Mouse (Mus musculus) neural tube, embryonic 14.5 days (tissue): Measurements from ENCODE around the gene Corin. TPM values are rescaled to one million over a fixed set of nuclear protein-coding genes. Genes with fewer than 3 reads are reported as not detected.

Experiments
- ATAC-seq: fragments of 200-750 bp; cut with Nextera tagmentation; 2 replicates; pipeline ENCODE4 v1.8.0; 2017; ENCODE audit warnings: low read depth, mild to moderate bottlenecking, moderate TSS enrichment, moderate library complexity
- H3K27ac ChIP-seq: fragments of 300-500 bp; sonication (generic); 2 replicates; pipeline ENCODE4 v1.5.1; 2014; ENCODE audit warnings: low read depth, mild to moderate bottlenecking, control low read depth, low read length, moderate library complexity, mixed read lengths
- H3K27me3 ChIP-seq: fragments of 300-500 bp; sonication (generic); 2 replicates; pipeline ENCODE4 v1.6.1; 2014; ENCODE audit warnings: low read length; ENCODE audit not compliant: control insufficient read depth, insufficient read depth
- H3K36me3 ChIP-seq: fragments of 300-500 bp; sonication (generic); 2 replicates; pipeline ENCODE4 v1.6.1; 2014; ENCODE audit warnings: low read length, mixed read lengths; ENCODE audit not compliant: control insufficient read depth, insufficient read depth
- H3K4me1 ChIP-seq: fragments of 300-500 bp; sonication (generic); 2 replicates; pipeline ENCODE4 v1.6.1; 2014; ENCODE audit warnings: low read length; ENCODE audit not compliant: control insufficient read depth, insufficient read depth
- H3K4me2 ChIP-seq: fragments of 300-500 bp; sonication (generic); 2 replicates; pipeline ENCODE4 v1.6.1; 2014; ENCODE audit warnings: mild to moderate bottlenecking, low read depth, low read length, control low read depth
- H3K4me3 ChIP-seq: fragments of 300-500 bp; sonication (generic); 2 replicates; pipeline ENCODE4 v1.5.1; 2014; ENCODE audit warnings: low read depth, low read length, control low read depth, mixed read lengths
- H3K9ac ChIP-seq: fragments of 300-500 bp; sonication (generic); replicated peaks from 2 replicates; pipeline ENCODE4 v1.6.1; 2014; ENCODE audit warnings: low read depth, mild to moderate bottlenecking, control low read depth, low read length, mixed read lengths
- H3K9me3 ChIP-seq: fragments of 300-500 bp; sonication (generic); 2 replicates; pipeline ENCODE4 v1.6.1; 2016; ENCODE audit warnings: low read length; ENCODE audit not compliant: control insufficient read depth
- WGBS: fragments of 180-500 bp; shearing (Covaris S2); extraction: QIAGEN DNeasy Blood & Tissue Kit; methylation state at CpG from one replicate; pipeline ENCODE4 v1.1.7; 2014; 5-methylcytosine and 5-hydroxymethylcytosine counted together
- polyA plus RNA-seq: library from polyadenylated mRNA; unstranded; fragments of >200 nt; fragmentation: Nextera tagmentation; extraction: Ambion mirVana; gene quantifications from 2 replicates; pipeline ENCODE4 v1.2.1, GENCODE M21; 2014

The Corin gene
- polyA plus RNA-seq, 1 experiment from 2014 or later = 1.2 TPM

DNA sequence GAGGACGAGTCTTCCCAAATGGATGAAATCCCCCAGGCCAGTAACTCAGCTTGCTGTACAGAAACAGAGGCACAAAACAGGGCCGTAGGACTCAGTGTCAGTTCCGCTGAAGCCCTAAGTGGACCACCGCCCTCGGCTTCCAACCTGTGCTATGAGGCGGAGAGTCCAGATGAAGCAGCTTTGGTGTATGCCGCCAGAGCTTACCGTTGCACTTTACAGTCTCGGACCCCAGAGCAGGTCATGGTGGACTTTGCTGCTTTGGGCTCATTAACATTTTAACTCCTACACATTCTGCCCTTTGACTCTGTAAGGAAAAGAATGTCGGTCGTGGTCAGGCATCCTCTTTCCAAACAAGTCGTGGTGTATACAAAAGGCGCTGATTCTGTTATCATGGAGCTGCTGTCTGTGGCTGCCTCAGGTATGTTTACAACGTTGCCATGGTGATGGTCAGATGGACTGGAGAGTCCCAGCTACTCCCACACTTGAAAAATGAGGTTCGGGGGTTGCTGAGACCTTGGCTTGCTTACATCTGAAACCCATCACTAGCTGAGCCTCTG, 240.0 kb downstream of the Corin start:
- H3K9me3 ChIP-seq = no peaks in the 10 kb centered on the region
- no peak overlapping the region for H3K27ac ChIP-seq
- ATAC-seq = no peak
- H3K36me3 ChIP-seq = no peaks in the 10 kb centered on the region
- no peak overlapping the region for H3K4me2 ChIP-seq
- H3K9ac ChIP-seq = no peak overlapping the region
- H3K4me3 ChIP-seq = no peak overlapping the region
- WGBS = 76% methylated on average over 15 of the region's 15 CpGs
- H3K27me3 ChIP-seq = no peaks in the 10 kb centered on the region
- no peaks in the 10 kb centered on the region for H3K4me1 ChIP-seq

DNA sequence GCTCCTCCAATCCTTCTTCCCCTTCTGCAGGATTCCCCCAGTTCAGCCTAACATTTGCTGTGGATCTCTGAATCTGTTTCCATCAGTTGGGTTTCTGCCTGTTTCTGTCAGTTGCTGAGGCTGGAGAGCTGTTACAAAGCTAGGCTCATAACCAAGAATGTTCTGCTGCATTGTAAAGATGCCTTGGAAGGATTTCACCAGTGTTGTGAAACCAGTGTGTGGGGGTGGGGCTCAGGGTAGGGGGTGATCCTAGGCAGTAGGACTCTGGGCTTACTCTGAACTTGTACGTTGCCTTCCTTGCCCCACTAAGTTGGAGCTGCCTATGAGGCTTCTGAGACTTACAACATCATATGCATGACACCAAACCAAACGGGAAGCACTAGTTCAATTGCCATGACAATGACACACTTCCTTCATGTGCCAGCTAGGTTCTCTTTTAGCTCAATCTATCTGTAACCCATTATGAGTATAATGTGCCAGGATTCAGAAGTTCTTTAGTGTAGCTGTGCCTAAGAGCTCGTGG, 242.4 kb downstream of the Corin start:
- Histone ChIP-seq H3K4me2 (no peak overlapping the region), H3K4me1 (no peaks in the 10 kb centered on the region), H3K9ac (no peak overlapping the region), H3K27ac (no peak overlapping the region), H3K36me3 (no peaks in the 10 kb centered on the region), H3K4me3 (no peak overlapping the region), H3K9me3 (no peaks in the 10 kb centered on the region), H3K27me3 (no peaks in the 10 kb centered on the region)
- ATAC-seq = no peak
- 72% methylated on average over 3 of the region's 3 CpGs for WGBS

- H3K4me1 ChIP-seq = no peaks in the 10 kb centered on the region
- no peaks in the 10 kb centered on the region for H3K9me3 ChIP-seq
- H3K4me3 ChIP-seq = no peak overlapping the region
- no peaks in the 10 kb centered on the region for H3K36me3 ChIP-seq
- H3K27me3 ChIP-seq = no peaks in the 10 kb centered on the region
- WGBS = 83% methylated on average over 3 of the region's 3 CpGs
- ATAC-seq = no peak
- H3K9ac ChIP-seq = no peak overlapping the region
- no peak overlapping the region for H3K27ac ChIP-seq
- H3K4me2 ChIP-seq = no peak overlapping the region
Observed at GRCm38 (mm10) chr5:72259298-72259621, 245.0 kb downstream of the Corin start.

DNA sequence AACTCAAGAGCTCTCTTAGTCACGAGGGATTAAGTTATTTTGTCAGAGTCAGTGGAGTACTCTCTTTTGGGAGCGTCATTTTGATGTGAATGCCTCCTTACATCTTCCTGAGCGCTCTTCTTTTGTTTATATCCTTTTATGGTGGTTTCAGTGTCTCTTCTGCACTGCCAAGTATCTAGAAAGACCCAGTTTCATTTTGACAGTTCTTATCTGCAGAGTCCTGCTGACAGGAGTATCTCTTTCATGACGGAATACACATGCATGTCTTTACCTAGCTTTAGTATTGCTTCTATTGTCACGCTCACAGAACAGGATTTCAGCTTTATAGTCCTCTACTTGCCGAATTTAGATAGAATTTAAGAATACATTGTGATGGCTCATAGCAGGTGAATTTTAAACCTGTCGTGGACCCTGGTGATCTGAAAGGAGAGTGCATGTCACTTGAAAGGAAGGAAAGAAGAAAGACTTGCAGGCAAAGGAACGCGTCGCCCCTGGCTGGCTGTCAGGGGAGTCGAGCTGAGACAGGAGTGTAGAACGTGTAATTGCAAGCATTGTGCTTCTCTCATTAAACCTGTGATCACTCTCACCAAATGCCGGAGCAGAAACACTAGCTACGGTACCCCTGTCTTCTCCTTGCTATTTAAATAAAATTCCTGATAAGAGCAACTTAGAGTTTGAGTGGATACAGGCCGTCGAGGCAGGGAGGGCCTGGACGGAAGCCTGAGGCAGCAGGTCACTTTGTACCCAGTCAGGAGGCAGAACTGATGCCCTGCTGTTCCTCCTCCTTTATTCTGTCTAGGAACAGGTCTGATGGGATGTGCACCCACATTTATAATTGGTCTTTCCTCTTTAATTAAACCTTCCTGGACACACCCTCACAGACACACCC, 245.6 kb downstream of the Corin start:
- WGBS = 86% methylated on average over 17 of the region's 17 CpGs
- no peaks in the 10 kb centered on the region for H3K36me3 ChIP-seq

GRCm38 (mm10) chr5:72257084-72257483, 247.2 kb downstream of the Corin start:
- H3K36me3 ChIP-seq = no peaks in the 10 kb centered on the region
- H3K9ac ChIP-seq = no peak overlapping the region
- H3K4me1 ChIP-seq = no peaks in the 10 kb centered on the region
- no peak overlapping the region for H3K4me2 ChIP-seq
- WGBS = 85% methylated on average over 10 of the region's 10 CpGs
- no peak overlapping the region for H3K27ac ChIP-seq
- H3K9me3 ChIP-seq = no peaks in the 10 kb centered on the region
- no peak overlapping the region for H3K4me3 ChIP-seq
- H3K27me3 ChIP-seq = no peaks in the 10 kb centered on the region
- no peak for ATAC-seq

More for the DNA sequence above, 245.6 kb downstream of the Corin start:
- Histone ChIP-seq H3K27me3 (no peaks in the 10 kb centered on the region), H3K9me3 (no peaks in the 10 kb centered on the region), H3K4me1 (no peaks in the 10 kb centered on the region), H3K4me3 (no peak overlapping the region), H3K27ac (no peak overlapping the region), H3K4me2 (no peak overlapping the region), H3K9ac (no peak overlapping the region)
- no peak for ATAC-seq

DNA sequence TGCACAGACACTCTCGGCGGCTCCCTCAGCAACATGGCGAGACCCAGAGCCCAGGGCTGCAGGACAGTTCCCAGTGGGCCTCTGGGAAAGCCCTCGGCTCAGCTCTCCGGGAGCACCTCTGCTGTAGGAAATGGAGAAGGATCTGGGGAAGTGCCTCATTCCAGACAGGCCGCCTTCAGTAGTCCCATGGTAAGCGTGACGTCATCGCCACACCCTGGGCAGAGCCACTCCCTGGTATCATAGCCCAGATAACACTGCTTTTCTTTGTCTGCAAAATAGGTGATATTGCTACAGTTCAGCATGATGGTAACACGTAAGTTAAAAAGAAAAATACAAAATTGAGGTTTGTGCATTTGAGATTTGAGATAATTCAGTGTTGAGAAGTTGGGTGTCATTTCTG, 249.3 kb downstream of the Corin start:
- WGBS = 95% methylated on average over 10 of the region's 10 CpGs
- no peak for ATAC-seq
- H3K4me3 ChIP-seq = no peak overlapping the region
- H3K36me3 ChIP-seq = no peaks in the 10 kb centered on the region
- H3K9ac ChIP-seq = no peak overlapping the region
- no peaks in the 10 kb centered on the region for H3K27me3 ChIP-seq
- no peaks in the 10 kb centered on the region for H3K9me3 ChIP-seq
- no peak overlapping the region for H3K4me2 ChIP-seq
- H3K27ac ChIP-seq = no peak overlapping the region
- no peaks in the 10 kb centered on the region for H3K4me1 ChIP-seq

DNA sequence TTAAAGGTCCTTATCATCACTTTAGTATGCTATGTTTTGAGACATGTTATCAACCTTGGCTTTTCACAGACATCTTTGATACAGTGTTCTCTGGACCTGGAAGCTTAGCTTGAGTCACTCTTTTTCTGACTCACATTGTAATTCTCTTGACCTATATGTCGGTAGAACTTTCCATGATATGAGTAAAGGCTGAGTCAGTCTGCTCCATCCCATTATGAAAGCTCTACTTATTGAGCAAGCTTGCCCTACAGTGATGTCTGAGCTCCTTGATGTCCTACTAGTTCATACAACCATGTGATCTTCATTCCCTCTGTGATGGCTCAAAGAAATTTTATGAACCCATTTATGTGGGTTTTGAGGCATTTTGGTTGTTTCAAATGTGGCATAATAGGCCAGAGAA, 254.1 kb downstream of the Corin start:
- no peaks in the 10 kb centered on the region for H3K9me3 ChIP-seq
- H3K4me3 ChIP-seq = no peak overlapping the region
- no peaks in the 10 kb centered on the region for H3K4me1 ChIP-seq
- ATAC-seq = no peak
- no peak overlapping the region for H3K27ac ChIP-seq
- no peak overlapping the region for H3K4me2 ChIP-seq
- no peaks in the 10 kb centered on the region for H3K27me3 ChIP-seq
- H3K9ac ChIP-seq = no peak overlapping the region
- 91% methylated on average over 1 of the region's 1 CpGs for WGBS
- no peaks in the 10 kb centered on the region for H3K36me3 ChIP-seq

Other genes starting within 250 kb of the Corin start
- gene Nfxl1, start 55.2 kb upstream of the Corin start, polyA plus RNA-seq = 18.5 and 23.0 TPM in 2 replicates
- gene Zar1, start 76.8 kb upstream of the Corin start, polyA plus RNA-seq = 5.9 and 6.9 TPM in 2 replicates
- 7.3 TPM in 2 replicates for gene Gm5868, start 83.1 kb upstream of the Corin start, polyA plus RNA-seq
- not detected in 2 replicates for gene Cnga1, start 139.8 kb upstream of the Corin start, polyA plus RNA-seq
- gene Nipal1, start 143.3 kb upstream of the Corin start, polyA plus RNA-seq = 0.50 and 1.2 TPM in 2 replicates
- 0.12 and 0.22 TPM in 2 replicates for gene Txk, start 248.3 kb upstream of the Corin start, polyA plus RNA-seq